Mouse (Mus musculus) layer of hippocampus, adult 18-20 months (tissue): ENCODE results near the gene Rab23. TPM values are rescaled to one million over a fixed set of nuclear protein-coding genes. Genes with fewer than 3 reads are reported as not detected.

Experiments
- DNase-seq, 2 experiments: peaks; one replicate each; pipeline ENCODE4 v3.0.0; 2022; ENCODE audit warnings: low spot score in 2 of 2
- total RNA-seq, 2 experiments: library from RNA; stranded (reverse); gene quantifications; 2 replicates each; pipeline ENCODE4 v1.2.3; 2021

The Rab23 gene
- total RNA-seq, 2 experiments from 2014 or later: 29.6 to 31.3 TPM

DNA sequence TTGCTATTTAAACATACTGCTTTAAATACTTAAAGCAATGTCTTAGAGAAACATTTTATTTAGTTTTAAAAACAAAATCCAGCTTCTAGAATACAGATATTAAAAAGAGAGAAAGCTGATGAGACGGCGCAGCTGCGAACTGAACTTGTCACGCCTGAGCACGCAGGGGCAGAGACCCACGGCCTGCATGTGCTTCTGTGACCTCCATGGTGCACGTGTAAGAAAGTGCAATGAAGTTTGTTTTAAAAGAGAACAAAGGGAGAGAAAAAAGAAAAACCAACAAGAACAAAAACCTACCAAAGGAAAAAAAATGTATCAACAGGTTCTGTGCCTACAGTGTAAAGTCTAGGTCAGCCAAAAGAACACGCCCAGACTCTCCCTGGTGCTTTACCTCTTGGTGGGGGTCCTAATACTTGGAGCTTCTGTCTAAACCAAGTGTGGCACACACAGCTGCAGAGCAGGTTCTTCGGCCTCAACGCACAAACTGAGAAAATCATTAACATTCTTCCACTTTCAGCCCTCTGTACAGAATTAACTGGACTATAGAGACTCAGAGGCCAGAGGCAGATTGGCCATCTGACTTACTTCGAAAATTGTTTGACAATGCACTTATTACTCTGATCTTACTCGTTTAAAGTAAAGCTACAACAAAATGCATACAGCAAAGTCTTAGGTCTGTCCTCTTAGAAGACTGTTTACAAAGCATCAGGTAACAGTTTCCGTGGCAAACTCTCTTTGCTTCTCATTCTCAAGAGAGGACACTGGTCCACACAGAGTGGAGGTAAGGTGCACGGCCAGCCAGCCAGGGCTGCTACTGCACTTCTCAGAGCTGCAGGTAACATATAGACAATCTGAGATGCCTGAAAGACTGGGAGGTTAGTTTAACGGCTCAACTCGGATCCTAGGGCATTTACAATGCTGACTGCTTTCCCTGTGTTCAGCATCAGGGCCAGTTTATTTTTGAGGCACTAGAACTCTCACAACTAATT lies 47.1 kb downstream of the Rab23 start:
- DNase-seq: no peak

DNA sequence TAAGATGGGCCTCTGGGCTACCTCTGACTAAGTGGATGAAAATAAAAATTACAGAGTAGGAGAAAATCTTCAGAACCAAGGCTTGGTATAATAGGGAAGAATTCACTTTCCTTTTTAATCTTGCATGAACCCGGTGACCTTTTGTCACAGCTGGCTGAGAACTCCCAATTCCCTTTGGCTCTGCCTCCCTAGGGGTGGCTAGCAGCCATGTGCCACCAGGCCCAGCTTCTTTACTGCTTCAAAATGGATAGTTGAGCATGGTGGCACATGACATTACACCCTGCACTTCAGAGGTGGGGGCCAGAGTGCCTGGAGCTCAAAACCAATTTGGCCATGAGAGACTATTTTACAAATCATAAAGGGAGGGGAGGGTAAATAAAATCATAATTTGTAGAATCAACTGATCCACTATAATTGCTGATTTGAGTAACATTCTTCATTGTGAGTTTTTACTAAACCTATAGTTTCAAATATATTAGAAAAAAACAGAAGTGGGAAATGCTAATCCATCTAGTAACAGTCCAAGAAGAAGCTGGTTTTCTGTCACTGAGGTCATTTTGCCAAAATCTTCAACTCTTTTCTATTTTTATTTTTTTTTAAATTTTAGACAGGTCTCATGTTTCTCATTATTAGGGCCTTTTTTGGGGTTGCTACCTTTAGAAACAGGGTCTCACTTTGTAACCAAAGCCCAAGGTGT lies 48.6 kb downstream of the Rab23 start:
- DNase-seq: no peak

DNA sequence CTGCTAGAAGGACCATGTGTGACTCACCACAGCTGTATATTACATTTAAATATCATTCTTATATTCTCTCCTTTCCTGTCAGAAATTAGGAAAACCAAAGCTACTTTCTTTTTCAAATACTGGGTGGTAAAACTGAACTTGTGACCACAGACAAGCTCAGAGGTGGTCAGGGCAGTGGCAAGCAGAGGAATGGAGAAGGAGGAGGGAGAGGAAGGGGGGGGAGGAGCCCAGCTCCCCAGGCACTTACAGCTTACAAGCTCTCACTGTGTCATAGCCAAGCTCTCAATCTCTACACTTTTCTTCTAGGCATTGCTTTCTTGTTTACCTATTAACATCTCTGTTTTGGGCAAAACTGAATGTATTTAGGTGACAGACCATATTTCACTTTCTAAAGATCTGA lies 49.1 kb downstream of the Rab23 start:
- DNase-seq: no peak

DNA sequence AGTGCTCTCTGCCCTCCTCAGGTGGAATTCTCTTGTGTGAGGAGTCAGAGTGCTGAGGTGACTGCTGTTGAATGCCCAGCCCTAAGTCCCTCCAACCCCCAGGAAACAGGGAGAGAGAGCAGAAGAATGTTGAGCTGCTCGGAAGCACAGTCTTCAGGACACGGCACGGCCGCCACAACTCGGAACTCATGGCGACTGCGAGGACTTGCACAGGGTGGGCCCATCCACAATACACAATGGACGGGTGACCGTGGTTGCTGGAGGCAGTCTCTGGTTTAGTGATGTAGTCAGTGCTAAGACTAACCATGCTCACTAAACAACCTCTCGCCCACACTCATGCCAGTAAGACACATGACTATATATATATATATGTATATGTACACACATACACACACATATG lies 51.9 kb downstream of the Rab23 start:
- no peak for DNase-seq

DNA sequence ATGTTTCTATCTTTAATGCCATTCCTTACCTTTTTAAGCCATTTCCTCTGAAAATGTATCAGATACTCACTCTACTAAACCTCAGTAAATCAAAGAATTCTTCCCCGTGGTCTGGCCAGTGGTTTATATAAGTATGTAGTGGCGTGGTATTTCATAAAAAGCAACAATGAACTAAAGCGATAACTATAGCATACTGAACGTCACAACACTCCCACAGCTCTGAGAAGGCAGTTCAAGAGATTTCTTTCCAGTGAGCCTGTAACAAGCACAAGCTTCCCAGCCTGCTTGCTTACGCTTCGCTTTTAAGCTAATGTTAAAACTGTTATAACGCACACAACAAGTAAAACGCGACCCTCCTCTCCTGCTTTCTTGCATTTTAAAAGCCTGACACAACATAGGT lies 52.4 kb downstream of the Rab23 start:
- DNase-seq: no peak

DNA sequence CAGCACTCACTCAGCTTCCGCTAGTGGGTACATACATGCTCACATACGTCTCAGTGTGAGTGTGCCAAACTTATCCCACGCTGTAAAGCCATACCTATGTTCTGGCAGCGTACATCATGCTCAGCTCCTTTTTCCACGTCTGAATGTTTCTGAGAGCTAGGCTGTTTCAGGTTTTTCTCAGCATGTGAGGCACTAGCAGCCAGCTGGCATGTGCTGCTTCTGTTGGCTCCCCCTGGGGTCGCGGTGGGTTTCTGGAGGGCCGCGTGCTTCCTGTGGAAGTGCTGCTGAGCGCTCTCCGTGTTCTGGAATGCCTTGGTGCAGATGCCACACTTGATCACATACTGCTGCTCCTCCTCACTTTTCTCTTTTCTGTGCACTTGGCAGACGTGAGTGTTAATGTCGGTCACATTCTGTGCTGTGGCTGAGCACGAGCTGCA lies 56.5 kb downstream of the Rab23 start:
- DNase-seq: peak in 1 of 2 experiments; percentile 44

DNA sequence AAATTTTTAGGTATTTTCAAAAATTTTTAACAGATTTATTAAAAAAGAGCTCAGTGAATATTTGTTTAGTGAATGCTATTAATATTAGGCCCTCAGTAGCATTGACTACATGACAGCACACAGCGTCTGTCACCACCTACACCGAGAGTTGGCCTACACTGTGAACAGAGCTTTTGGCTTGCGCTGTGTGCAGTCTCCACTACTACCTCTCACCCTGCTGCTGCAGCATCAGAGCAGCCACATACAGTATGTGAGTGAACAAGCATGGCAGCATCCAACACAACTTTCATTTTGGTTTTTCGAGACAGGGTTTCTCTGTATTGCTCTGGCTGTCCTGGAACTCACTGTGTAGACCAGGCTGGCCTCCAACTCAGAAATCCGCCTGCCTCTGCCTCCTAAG lies 64.9 kb downstream of the Rab23 start:
- peak; percentile 29 to 56 for DNase-seq

DNA sequence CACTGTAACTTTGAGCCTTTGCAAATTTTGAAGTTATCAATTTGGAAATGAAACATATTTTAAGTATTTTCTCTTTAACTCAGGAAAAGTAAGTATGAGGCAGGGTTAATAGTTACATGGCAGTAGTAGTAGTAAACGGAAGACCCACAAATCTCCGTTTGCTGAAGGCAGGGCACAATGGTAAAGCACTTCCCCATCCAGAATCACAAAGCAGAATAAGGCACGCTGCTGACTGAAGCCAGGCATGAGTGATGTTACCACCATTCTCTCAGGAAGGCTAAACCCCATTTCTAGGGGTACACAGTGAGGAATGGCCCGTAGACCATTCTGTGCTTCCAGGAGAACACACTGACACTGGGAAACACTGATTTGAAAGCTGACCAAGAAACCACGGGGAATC lies 68.4 kb downstream of the Rab23 start:
- DNase-seq: no peak

DNA sequence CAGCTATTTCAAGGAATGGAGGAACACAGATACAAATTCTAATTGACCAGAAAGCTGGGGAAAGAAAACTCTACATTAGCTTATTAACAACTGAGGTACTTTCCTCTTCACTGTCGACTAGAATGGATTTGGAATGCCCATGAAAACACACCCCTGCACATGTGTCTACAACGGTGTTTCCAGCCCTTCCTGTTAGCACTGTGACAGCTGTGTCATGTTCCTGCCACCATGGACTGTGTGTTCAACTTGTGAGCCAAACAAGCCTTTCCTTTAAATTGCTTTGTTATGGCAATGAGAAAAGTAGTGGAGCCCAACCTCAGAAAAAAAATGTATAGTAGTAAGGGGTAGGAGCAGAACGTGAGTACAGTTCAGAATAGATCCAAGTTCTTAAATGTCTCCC lies 68.8 kb downstream of the Rab23 start:
- DNase-seq: no peak

Other genes starting within 250 kb of the Rab23 start
- gene Prim2, start 50.1 kb upstream of the Rab23 start, total RNA-seq: 1 to 10 TPM; 4.5 to 5.0 TPM
- 10 to 100 TPM in 1 of 2 experiments, 1 to 10 TPM in 1; 9.5 to 10.7 TPM for gene Bag2, start 37.9 kb downstream of the Rab23 start, total RNA-seq
- 10 to 100 TPM; 47.2 to 55.0 TPM for gene Zfp451, start 94.7 kb downstream of the Rab23 start, total RNA-seq
- gene Bend6, start 187.9 kb downstream of the Rab23 start, total RNA-seq: 10 to 100 TPM; 74.5 to 80.9 TPM
- gene Dst, start 188.3 kb downstream of the Rab23 start, total RNA-seq: 100 to 1,000 TPM; 195 to 198 TPM